Mouse (Mus musculus) spleen, adult 2 months (tissue): ENCODE data around the gene Gm10135.

Experiments
- CTCF ChIP-seq: fragments of 200-500 bp; IDR thresholded peaks from 2 replicates; pipeline ENCODE4 v1.5.1; 2011; ENCODE audit warnings: mild to moderate bottlenecking, inconsistent platforms; ENCODE audit not compliant: insufficient read depth, insufficient read length, insufficient replicate concordance; ENCODE audit errors: extremely low read depth
- POLR2A ChIP-seq: fragments of 200-500 bp; IDR thresholded peaks from 2 replicates; pipeline ENCODE4 v1.6.1; 2011; ENCODE audit warnings: low read depth, low read length, inconsistent platforms

- TF ChIP-seq CTCF (no peak), POLR2A (no peak)
These were observed 41.4 kb downstream of the Gm10135 start for GRCm38 (mm10) chr5:72933026-72933675.
